ENCODE assay signal across 15 mouse cellular contexts in the genomic region with DNA sequence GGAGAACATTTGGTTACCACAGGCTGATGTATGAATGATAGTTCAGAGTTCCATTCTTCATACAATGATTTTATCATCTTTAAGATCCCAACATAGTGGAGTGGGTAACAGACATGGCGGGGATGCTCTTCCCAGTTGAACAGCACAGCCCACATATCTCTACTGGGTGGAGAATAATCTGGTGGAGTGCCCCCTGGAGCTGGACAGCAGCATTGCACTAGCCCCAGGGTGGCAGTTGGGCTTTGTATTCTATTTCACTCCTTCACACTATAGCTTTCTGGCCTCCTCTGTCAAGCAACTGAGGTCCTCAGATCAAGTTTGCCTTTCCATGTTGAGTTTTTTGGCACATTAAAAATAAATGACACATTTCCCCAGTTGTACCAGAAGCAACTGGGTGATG.
"Had no signal": no experiment of that assay in that cellular context is flagged by ENCODE, and none has a peak within 500 bp of the region (broad histone marks: within the 10 kb centered on the region; RNA-seq: fewer than 3 reads in every experiment).

No protein-coding gene starts in this region.

- H3K4me3 ChIP-seq: limb, embryonic 12.5 days; liver, embryonic 15.5 days; megakaryocyte, embryonic 14.5 days; midbrain, embryonic 12.5 days; neural tube, embryonic 13.5 days; stomach, embryonic 15.5 days had no signal

- ATAC-seq: intestine, embryonic 16.5 days; midbrain, embryonic 16.5 days had no signal

- DNase-seq: kidney, adult 9 months; kidney, postnatal 4 days; retina, postnatal 1 day; thymus, postnatal 14 days had no signal

- H3K4me1 ChIP-seq: liver, embryonic 15.5 days; megakaryocyte, embryonic 14.5 days; midbrain, embryonic 12.5 days; stomach, embryonic 15.5 days had no signal

- H3K9ac ChIP-seq: limb, embryonic 12.5 days; liver, embryonic 15.5 days; midbrain, embryonic 12.5 days; neural tube, embryonic 13.5 days; stomach, embryonic 15.5 days had no signal

- H3K4me2 ChIP-seq: limb, embryonic 12.5 days; liver, embryonic 11.5 days; liver, embryonic 15.5 days; midbrain, embryonic 12.5 days; neural tube, embryonic 13.5 days; stomach, embryonic 15.5 days had no signal

- H3K27ac ChIP-seq: kidney, postnatal 0 days; limb, embryonic 12.5 days; liver, embryonic 15.5 days; macrophage; midbrain, embryonic 12.5 days; neural tube, embryonic 13.5 days; stomach, embryonic 15.5 days had no signal

- H3K9me3 ChIP-seq: limb, embryonic 12.5 days; liver, embryonic 15.5 days; midbrain, embryonic 12.5 days; neural tube, embryonic 13.5 days; stomach, embryonic 15.5 days had no signal

- H3K27me3 ChIP-seq: liver, embryonic 15.5 days; megakaryocyte, embryonic 14.5 days; midbrain, embryonic 12.5 days; neural tube, embryonic 13.5 days; stomach, embryonic 15.5 days had no signal

- H3K36me3 ChIP-seq: limb, embryonic 12.5 days; liver, embryonic 15.5 days; midbrain, embryonic 12.5 days; neural tube, embryonic 13.5 days; stomach, embryonic 15.5 days had no signal
